Mouse (Mus musculus) midbrain, embryonic 14.5 days (tissue): Measurements from ENCODE around the gene Wasl. TPM values are rescaled to one million over a fixed set of nuclear protein-coding genes. Genes with fewer than 3 reads are reported as not detected.

Experiments
- ATAC-seq: fragments of 200-750 bp; cut with Nextera tagmentation; 2 replicates; pipeline ENCODE4 v1.8.0; 2017; ENCODE audit warnings: moderate number of reproducible peaks, moderate library complexity; ENCODE audit not compliant: low FRiP score, low TSS enrichment
- DNase-seq: peaks from one replicate; pipeline ENCODE4 v3.0.0-alpha.2; 2015
- H3K27ac ChIP-seq: fragments of 300-500 bp; sonication (generic); replicated peaks from 2 replicates; pipeline ENCODE4 v1.5.1; 2014; ENCODE audit warnings: mild to moderate bottlenecking, low read depth, low read length, moderate library complexity
- H3K27me3 ChIP-seq: fragments of 300-500 bp; sonication (generic); 2 replicates; pipeline ENCODE4 v1.6.1; 2014; ENCODE audit warnings: low read length, control low read depth, mixed read lengths; ENCODE audit not compliant: control insufficient read depth, insufficient read depth
- H3K36me3 ChIP-seq: fragments of 300-500 bp; sonication (generic); 2 replicates; pipeline ENCODE4 v1.6.1; 2014; ENCODE audit warnings: low read length, control low read depth; ENCODE audit not compliant: control insufficient read depth, insufficient read depth
- H3K4me1 ChIP-seq: fragments of 300-500 bp; sonication (generic); 2 replicates; pipeline ENCODE4 v1.6.1; 2014; ENCODE audit warnings: mild to moderate bottlenecking, antibody characterized with exemption, low read length, control low read depth; ENCODE audit not compliant: control insufficient read depth, insufficient read depth
- H3K4me2 ChIP-seq: fragments of 300-500 bp; sonication (generic); 2 replicates; pipeline ENCODE4 v1.6.1; 2014; ENCODE audit warnings: mild to moderate bottlenecking, low read length, moderate library complexity
- H3K4me3 ChIP-seq: fragments of 300-500 bp; sonication (generic); replicated peaks from 2 replicates; pipeline ENCODE4 v1.5.1; 2014; ENCODE audit warnings: low read depth, low read length
- H3K9ac ChIP-seq: fragments of 300-500 bp; sonication (generic); replicated peaks from 2 replicates; pipeline ENCODE4 v1.6.1; 2014; ENCODE audit warnings: mild to moderate bottlenecking, low read length, moderate library complexity
- H3K9me3 ChIP-seq: fragments of 300-500 bp; sonication (generic); 2 replicates; pipeline ENCODE4 v1.6.1; 2016; ENCODE audit warnings: low read length, control low read depth, mixed read lengths; ENCODE audit not compliant: control insufficient read depth
- WGBS: fragments of 180-500 bp; shearing (Covaris S2); extraction: QIAGEN DNeasy Blood & Tissue Kit; methylation state at CpG from one replicate; pipeline ENCODE4 v1.1.7; 2014; 5-methylcytosine and 5-hydroxymethylcytosine counted together
- polyA plus RNA-seq: library from polyadenylated mRNA; unstranded; fragments of >200 nt; fragmentation: Nextera tagmentation; extraction: Ambion mirVana; gene quantifications from 2 replicates; pipeline ENCODE4 v1.2.1, GENCODE M21; 2014

The Wasl gene
- polyA plus RNA-seq, 1 experiment from 2014 or later, result 53.1 TPM

- Histone ChIP-seq H3K9me3 (no peaks in the 10 kb centered on the region), H3K9ac (no peak overlapping the region), H3K36me3 (no peaks in the 10 kb centered on the region), H3K27ac (no peak overlapping the region), H3K4me3 (no peak overlapping the region), H3K4me2 (no peak overlapping the region), H3K4me1 (no peaks in the 10 kb centered on the region), H3K27me3 (no peaks in the 10 kb centered on the region)
- WGBS, result 93% methylated on average over 7 of the region's 7 CpGs
- DNase-seq (no peak), ATAC-seq (no peak)
Observed at GRCm38 (mm10) chr6:24604289-24604688, 60.5 kb downstream of the Wasl start.

- H3K9ac ChIP-seq, result no peak overlapping the region
- no peaks in the 10 kb centered on the region for H3K9me3 ChIP-seq
- no peaks in the 10 kb centered on the region for H3K27me3 ChIP-seq
- no peak for ATAC-seq
- H3K4me2 ChIP-seq, result no peak overlapping the region
- no peak overlapping the region for H3K4me3 ChIP-seq
- 94% methylated on average over 5 of the region's 5 CpGs for WGBS
- H3K4me1 ChIP-seq, result no peaks in the 10 kb centered on the region
- H3K36me3 ChIP-seq, result no peaks in the 10 kb centered on the region
- no peak overlapping the region for H3K27ac ChIP-seq
- no peak for DNase-seq
Observed at GRCm38 (mm10) chr6:24602993-24603392, 61.8 kb downstream of the Wasl start.

GRCm38 (mm10) chr6:24602351-24602750 is 62.5 kb downstream of the Wasl start:
- H3K9me3 ChIP-seq, result no peaks in the 10 kb centered on the region
- no peaks in the 10 kb centered on the region for H3K4me1 ChIP-seq
- no peaks in the 10 kb centered on the region for H3K27me3 ChIP-seq
- no peak overlapping the region for H3K4me3 ChIP-seq
- ATAC-seq (no peak), DNase-seq (no peak)
- no peak overlapping the region for H3K9ac ChIP-seq
- H3K27ac ChIP-seq, result no peak overlapping the region
- no peaks in the 10 kb centered on the region for H3K36me3 ChIP-seq
- no peak overlapping the region for H3K4me2 ChIP-seq
- WGBS, result 82% methylated on average over 3 of the region's 3 CpGs

- ATAC-seq (no peak), DNase-seq (no peak)
- Histone ChIP-seq H3K4me3 (no peak overlapping the region), H3K27me3 (no peaks in the 10 kb centered on the region), H3K4me2 (no peak overlapping the region), H3K9ac (no peak overlapping the region), H3K27ac (no peak overlapping the region), H3K4me1 (no peaks in the 10 kb centered on the region), H3K36me3 (no peaks in the 10 kb centered on the region), H3K9me3 (no peaks in the 10 kb centered on the region)
- 63% methylated on average over 1 of the region's 1 CpGs for WGBS
Observed at GRCm38 (mm10) chr6:24601668-24602067, 63.1 kb downstream of the Wasl start.

GRCm38 (mm10) chr6:24600726-24601125 is 64.1 kb downstream of the Wasl start:
- Histone ChIP-seq H3K27ac (no peak overlapping the region), H3K27me3 (no peaks in the 10 kb centered on the region), H3K9ac (no peak overlapping the region), H3K4me1 (no peaks in the 10 kb centered on the region), H3K4me3 (no peak overlapping the region), H3K9me3 (no peaks in the 10 kb centered on the region), H3K4me2 (no peak overlapping the region), H3K36me3 (no peaks in the 10 kb centered on the region)
- ATAC-seq (no peak), DNase-seq (no peak)
- 81% methylated on average over 4 of the region's 4 CpGs for WGBS

GRCm38 (mm10) chr6:24600134-24600533 is 64.7 kb downstream of the Wasl start:
- DNase-seq (no peak), ATAC-seq (no peak)
- no peak overlapping the region for H3K27ac ChIP-seq
- 89% methylated on average over 6 of the region's 6 CpGs for WGBS
- H3K36me3 ChIP-seq, result no peaks in the 10 kb centered on the region
- H3K9ac ChIP-seq, result no peak overlapping the region
- H3K27me3 ChIP-seq, result no peaks in the 10 kb centered on the region
- no peaks in the 10 kb centered on the region for H3K9me3 ChIP-seq
- no peak overlapping the region for H3K4me2 ChIP-seq
- H3K4me1 ChIP-seq, result no peaks in the 10 kb centered on the region
- no peak overlapping the region for H3K4me3 ChIP-seq

GRCm38 (mm10) chr6:24599639-24600038 is 65.2 kb downstream of the Wasl start:
- no peak for ATAC-seq
- 74% methylated on average over 5 of the region's 5 CpGs for WGBS
- no peaks in the 10 kb centered on the region for H3K27me3 ChIP-seq

GRCm38 (mm10) chr6:24599179-24599578 is 65.6 kb downstream of the Wasl start:
- no peak for DNase-seq
- Histone ChIP-seq H3K4me3 (no peak overlapping the region), H3K27ac (no peak overlapping the region), H3K36me3 (no peaks in the 10 kb centered on the region), H3K27me3 (no peaks in the 10 kb centered on the region), H3K4me2 (no peak overlapping the region), H3K9me3 (no peaks in the 10 kb centered on the region), H3K9ac (no peak overlapping the region), H3K4me1 (no peaks in the 10 kb centered on the region)
- 97% methylated on average over 6 of the region's 6 CpGs for WGBS
- ATAC-seq, result no peak

More at GRCm38 (mm10) chr6:24599639-24600038, 65.2 kb downstream of the Wasl start:
- Histone ChIP-seq H3K9me3 (no peaks in the 10 kb centered on the region), H3K4me3 (no peak overlapping the region), H3K27ac (no peak overlapping the region), H3K36me3 (no peaks in the 10 kb centered on the region), H3K4me2 (no peak overlapping the region), H3K4me1 (no peaks in the 10 kb centered on the region), H3K9ac (no peak overlapping the region)
- no peak for DNase-seq

GRCm38 (mm10) chr6:24597500-24597899 is 67.3 kb downstream of the Wasl start, which contains the start of gene Lmod2:
Lmod2 (plus strand) TSS chr6:24597762.
- H3K4me2 ChIP-seq, result no peak within 1 kb of the TSS
- no peaks in the 10 kb centered on the region for H3K4me1 ChIP-seq
- H3K9ac ChIP-seq, result no peak within 1 kb of the TSS
- H3K36me3 ChIP-seq, result no peaks in the 10 kb centered on the region
- no peak within 1 kb of the TSS for H3K27ac ChIP-seq
- no peaks in the 10 kb centered on the region for H3K9me3 ChIP-seq
- H3K4me3 ChIP-seq, result no peak within 1 kb of the TSS
- ATAC-seq (no peak), DNase-seq (no peak)
- H3K27me3 ChIP-seq, result no peaks in the 10 kb centered on the region
- 41% methylated on average over 10 of the region's 10 CpGs for WGBS
